Mouse (Mus musculus): ENCODE results near the gene Fgfr2.

Gene Fgfr2

GRCm38 (mm10) chr7:132345526-132346070 lies 777.6 kb downstream of the Fgfr2 start:
- DNase-seq = no peak

DNA sequence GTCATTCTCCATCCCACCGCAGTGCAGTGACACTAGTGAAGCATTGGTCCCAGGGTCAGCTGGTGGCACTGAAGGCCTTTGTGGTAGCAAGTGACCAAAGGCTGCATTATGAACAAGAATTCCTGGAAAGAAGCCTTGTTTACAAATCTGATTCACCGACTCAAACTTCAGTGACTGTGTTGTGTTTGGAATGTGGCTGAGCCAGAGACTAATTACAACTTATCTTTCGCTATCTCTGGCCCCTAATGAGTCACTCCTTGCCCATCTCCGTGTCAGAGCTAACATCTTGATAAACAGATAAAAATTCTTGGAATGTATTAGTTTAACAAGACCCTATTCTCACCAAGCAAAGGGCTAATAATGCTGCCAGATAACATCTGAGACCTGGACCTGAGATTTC lies 778.5 kb downstream of the Fgfr2 start:
- no peak for DNase-seq

- no peak for DNase-seq
Observed at GRCm38 (mm10) chr7:132343900-132344299, 779.2 kb downstream of the Fgfr2 start.

DNA sequence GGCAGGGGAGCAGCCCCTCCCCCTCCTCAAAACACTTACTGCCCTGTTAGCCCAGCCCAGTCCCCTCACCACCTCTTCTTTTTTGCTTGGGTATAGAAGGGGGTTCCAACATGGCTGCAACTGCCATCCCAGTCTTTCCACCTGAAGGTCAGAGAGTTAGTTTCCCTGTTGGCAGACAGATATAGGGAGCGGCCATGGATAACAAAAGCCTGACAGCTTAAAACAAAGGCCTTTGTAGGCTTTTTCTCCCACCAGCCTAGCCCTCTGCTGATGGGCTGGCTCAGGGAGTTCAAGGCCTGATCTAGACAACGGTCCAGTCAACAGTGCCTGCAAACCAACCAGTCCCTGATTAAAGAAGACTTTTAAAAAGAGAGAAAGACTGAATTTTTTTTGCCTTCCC lies 780.0 kb downstream of the Fgfr2 start:
- no peak for DNase-seq

DNA sequence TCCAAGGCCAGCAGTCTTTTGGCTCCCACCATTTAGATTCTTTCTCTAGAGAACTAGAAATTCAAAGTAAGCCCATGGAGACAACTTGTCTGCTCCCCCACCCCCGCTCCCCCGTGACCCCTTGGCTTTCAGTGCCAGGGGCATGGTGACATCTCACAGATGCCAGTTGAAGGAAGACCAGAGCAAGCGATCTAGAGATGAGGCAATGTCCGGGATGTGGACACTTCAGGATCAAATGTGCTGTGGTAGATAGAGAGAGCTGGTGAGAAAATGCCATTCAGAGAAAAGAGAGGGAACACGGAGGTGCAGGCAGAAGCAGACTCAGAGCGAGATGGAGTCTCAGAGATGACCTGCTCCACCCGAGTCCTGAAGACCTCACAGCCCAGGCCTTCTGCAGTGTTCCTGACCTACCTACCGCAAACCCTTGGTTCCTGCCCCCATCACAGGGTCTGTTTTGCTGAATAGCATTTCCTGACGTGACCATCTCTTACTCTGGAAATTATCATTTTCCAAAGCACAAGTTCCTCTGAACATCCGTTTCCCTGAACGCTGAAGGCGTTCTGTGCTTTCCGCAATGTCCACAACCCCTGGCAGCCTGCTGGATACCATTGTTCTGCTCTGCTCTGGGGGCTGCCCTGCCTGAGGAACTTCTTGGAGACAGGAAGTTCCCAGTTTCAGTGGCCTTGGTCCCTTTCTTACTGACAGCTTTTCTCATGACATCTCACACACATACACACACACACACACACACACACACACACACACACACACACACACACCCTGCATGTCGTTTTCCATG lies 783.9 kb downstream of the Fgfr2 start:
- DNase-seq = peak; percentile 43

DNA sequence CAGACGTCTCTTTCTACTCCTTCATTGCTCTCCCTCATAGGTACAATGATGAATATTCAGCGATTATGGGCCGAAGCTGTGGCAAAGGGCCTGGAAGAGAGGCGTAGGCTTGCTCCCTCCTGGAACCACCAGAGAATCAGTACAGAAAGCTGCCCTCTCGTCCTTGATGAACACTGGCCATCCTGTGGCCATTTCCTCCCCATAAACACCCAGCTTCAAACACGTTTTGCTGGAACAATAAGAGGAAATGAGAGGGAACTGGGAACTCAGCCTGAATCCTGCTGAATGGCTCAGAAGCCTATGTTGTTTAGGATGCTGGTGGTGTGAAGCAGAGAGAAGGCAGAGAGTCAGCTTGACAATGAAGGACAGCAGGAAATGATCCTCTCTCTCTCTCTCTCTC lies 784.8 kb downstream of the Fgfr2 start:
- peak; percentile 36 for DNase-seq

DNA sequence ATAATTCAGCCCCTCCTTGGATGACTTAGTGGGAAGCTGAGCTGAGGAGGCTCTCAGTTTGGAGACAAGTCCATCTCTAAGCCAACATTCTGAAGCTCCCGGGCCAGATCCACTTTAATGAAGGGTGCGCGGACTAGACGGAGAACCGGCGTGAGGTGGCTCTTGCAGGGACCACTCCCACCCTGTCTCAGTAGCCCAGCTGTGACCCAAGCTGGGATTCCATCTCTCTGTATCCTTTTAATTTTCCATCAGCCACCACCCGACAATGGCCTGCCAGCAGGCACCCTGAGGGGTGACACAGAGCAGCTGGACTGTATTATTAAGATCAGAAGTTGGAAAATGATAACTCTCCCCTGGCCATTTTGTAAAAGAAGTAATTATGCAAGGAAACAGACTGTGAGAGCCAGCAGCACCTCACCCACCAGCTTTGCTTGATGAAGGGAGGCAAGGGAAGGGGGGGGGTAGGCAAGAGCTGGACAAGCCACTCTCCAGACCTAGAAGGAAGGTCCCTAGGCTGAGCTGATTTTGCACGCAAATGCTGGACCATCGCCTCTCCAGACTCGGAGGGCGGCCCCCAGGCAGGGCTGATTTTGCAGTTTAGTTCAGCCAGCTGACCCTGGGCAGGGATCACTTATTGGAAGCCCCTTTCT lies 785.8 kb downstream of the Fgfr2 start:
- no peak for DNase-seq

DNA sequence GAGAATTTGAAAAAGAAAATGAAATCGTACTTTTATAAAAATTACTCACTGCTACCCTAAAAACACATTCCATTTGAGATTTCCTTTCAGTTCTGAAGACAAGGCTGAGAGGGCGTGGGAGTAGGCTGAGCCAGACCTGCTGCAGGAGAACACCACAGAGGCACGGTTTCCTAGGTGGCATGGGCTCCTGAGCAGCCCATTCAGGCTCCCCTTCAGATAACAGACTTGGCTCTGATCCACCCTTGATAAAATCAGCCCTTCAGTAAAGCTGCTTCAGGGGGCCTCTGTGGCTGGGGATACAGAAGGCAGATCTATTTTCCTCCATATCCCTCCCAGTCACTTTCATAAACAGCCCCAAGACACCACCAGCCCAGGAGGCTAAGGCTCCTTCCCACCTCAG lies 786.4 kb downstream of the Fgfr2 start:
- DNase-seq = no peak

- DNase-seq = no peak
Observed at GRCm38 (mm10) chr7:132335367-132335766, 787.8 kb downstream of the Fgfr2 start.

DNA sequence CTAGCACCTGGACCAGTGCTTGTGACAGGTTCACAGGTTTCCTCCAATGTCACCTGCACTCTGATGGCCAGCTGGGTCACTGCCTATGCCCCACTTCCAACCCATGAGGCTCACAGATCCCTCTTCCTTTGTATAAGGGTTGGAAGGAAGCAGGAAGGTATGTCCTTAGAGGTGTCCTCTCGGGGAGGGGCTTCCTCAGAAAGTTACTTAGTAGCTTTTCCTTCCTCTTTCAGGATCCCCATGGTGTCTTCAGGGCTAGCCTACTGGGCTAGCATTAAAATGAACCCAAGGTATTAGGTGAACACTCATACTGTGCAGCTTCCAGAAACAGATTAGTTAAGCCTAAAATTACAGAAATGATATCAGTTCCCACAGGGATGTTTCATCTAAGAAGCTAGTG lies 790.1 kb downstream of the Fgfr2 start:
- DNase-seq = no peak

GRCm38 (mm10) chr7:132332176-132332575 lies 791.0 kb downstream of the Fgfr2 start:
- peak; percentile 27 for DNase-seq

DNA sequence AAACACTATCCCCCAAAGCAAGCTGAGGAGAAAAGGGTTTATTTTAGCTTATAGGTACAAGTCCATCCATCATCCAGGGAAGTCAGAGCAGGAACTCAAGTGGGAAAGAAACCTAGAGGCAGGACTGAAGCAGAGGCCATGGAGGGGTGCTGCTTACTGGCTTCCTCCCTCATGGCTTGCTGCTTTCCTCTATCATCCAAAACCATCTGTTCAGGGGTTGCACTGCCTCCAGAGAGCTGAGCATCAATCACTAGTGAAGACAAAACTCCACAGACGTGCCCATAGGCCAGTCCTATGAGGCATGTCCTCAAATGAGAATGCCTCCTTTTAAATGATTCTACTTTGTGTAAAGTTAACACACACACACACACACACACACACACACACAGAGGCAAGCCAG lies 793.0 kb downstream of the Fgfr2 start:
- no peak for DNase-seq

DNA sequence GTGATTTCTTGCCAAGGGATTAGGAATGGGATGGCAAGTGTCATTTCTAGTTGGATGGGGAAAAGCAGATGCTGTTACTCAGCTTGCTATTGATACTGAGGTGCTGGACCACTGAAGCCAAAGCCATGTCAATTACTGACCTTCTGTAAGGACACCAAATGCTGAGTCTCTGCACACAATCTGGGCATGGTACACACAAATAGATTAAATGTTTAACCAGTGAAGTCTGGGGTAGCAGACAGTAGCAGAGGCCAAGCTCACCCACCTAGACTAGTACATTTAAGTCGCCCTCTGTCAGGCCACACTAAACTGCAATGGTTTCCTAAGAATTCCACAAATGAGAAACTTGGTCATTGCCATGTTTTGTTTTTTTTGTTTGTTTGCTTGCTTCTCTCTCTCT lies 794.5 kb downstream of the Fgfr2 start:
- no peak for DNase-seq

GRCm38 (mm10) chr7:132325549-132326331 lies 797.4 kb downstream of the Fgfr2 start:
- peak; percentile 88 for DNase-seq

- no peak for DNase-seq
Observed at GRCm38 (mm10) chr7:132323430-132323829, 799.7 kb downstream of the Fgfr2 start.

GRCm38 (mm10) chr7:132321392-132321958 lies 801.7 kb downstream of the Fgfr2 start:
- no peak for DNase-seq

GRCm38 (mm10) chr7:132317036-132317541 lies 806.1 kb downstream of the Fgfr2 start, which contains the start of gene Chst15:
Gene Chst15 (minus strand): TSS chr7:132317228.
- DNase-seq = peak; percentile 85

DNA sequence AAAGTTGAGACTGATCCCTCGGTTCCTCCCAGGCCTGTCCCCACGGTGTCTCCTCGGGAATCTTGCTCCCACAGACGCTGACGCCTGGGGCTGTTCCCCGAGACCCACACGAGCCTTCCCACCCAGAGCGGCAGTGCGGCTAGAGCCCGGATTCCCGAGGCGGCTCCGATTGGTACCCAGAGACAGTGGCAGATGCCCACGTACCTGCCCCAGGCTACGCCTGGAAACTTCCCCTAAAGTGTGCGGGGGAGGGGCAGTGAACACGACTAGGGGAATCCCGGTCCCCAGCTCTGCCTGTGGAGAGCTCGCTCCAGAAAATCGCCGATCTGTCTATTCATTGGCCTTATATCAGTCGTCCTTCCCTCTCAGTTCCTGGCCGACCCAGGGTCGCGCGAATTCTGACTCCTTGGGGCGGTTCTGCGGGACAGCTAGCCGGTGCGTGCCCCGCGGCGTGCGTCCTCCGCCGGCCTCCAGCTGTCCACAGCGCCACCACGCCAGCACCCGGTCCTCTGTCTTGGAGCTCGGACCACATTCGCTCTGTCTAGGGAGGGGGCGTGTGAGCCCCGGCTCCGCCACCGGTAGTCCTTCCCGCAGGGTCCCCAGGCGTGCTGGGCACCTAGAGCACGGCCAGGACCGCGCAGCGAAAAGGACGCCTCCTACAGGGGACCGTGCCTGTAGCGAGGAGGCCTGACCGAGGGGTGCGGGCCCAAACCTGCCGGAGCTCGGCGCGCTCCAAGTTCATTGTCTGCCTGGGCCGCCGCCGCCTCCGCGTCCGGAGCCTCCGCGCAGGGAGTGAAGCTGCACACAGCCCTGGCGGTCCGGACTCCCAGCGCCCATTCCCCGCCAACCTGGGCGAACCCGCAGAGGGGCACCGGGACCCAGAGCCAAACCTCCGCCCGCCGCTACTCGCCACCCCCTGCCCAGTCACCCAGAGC lies 806.8 kb downstream of the Fgfr2 start:
- peak; percentile 81 for DNase-seq

DNA sequence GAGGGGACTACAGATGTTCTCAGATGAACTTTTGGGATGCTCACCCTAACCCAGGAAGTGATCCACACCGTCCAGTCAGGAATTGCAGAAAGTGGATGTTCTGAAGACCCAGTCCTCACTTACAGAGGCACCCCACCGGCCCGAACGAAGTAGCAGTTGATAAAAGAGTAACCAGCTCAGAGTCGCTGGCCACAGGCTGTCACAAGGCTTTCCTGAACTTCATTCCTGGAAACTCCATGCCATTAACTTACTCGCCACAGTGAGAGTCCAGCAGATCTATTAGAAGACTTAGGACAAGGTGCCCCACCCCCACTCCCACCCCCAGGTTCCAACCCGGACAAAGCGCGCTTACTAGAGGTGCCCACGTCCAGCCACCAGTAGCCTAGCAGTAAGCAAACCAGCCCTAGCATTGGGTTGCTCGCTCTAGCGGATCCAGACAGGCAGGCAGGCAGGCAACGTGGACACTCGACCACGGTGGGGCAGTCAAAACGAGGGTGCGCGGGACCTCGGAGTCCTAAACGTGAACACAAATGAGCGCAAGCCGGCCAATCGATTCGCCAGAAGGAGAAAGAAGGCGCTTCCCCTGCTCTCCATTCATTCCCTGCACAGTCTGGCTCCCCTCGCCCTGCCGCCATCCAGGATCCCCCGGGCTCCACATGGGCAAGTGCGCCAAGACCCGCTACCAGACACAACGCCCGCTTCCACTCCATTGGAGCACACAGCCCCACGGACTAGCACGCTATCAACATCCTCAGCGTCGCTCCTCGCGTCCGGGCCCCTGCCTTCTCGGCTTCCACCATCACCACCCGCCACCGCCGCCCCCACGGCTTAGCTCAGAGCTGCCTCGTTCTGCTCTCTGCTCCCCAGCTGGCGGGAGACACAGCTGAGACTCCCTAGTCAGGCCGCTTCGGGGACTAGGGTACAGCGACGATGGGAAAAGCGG lies 807.7 kb downstream of the Fgfr2 start:
- peak; percentile 87 for DNase-seq

DNA sequence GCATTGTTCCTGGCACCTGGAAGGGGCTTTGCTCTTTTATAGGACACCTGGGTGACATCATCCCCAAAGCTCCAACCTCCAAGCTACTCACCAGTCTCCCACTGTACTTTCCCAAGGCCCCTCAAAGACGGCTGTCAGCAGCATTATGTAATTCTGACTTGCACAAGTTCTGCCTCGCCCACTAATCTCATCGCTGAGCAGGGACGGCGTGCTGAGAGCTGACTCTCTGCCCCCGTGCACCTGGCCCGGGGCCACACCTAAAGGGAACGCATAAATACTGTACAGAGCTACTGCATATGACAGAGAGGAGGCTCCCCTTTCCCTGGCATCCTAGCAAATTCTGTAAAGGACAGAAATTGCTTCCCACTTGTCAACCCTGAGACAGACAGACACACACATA lies 810.8 kb downstream of the Fgfr2 start:
- peak; percentile 30 for DNase-seq
